Mouse (Mus musculus) midbrain, embryonic 16.5 days (tissue): Measurements from ENCODE around the gene Sox15. TPM values are rescaled to one million over a fixed set of nuclear protein-coding genes. Genes with fewer than 3 reads are reported as not detected.

Experiments
- ATAC-seq: fragments of 200-750 bp; cut with Nextera tagmentation; 2 replicates; pipeline ENCODE4 v1.8.0; 2017; ENCODE audit warnings: moderate TSS enrichment
- H3K27ac ChIP-seq: fragments of 300-500 bp; sonication (generic); 2 replicates; pipeline ENCODE4 v1.5.1; 2014; ENCODE audit warnings: mild to moderate bottlenecking, low read length, mixed read lengths
- H3K27me3 ChIP-seq: fragments of 300-500 bp; sonication (generic); 2 replicates; pipeline ENCODE4 v1.6.1; 2014; ENCODE audit warnings: low read depth, low read length, mixed read lengths; ENCODE audit not compliant: control insufficient read depth, insufficient read depth
- H3K36me3 ChIP-seq: fragments of 300-500 bp; sonication (generic); 2 replicates; pipeline ENCODE4 v1.6.1; 2014; ENCODE audit warnings: mild to moderate bottlenecking, low read length, moderate library complexity, mixed read lengths; ENCODE audit not compliant: control insufficient read depth, insufficient read depth
- H3K4me1 ChIP-seq: fragments of 300-500 bp; sonication (generic); 2 replicates; pipeline ENCODE4 v1.6.1; 2014; ENCODE audit warnings: mild to moderate bottlenecking, low read length, mixed read lengths; ENCODE audit not compliant: control insufficient read depth, insufficient read depth
- H3K4me2 ChIP-seq: fragments of 300-500 bp; sonication (generic); 2 replicates; pipeline ENCODE4 v1.6.1; 2014; ENCODE audit warnings: mild to moderate bottlenecking, low read length, mixed read lengths
- H3K4me3 ChIP-seq: fragments of 300-500 bp; sonication (generic); 2 replicates; pipeline ENCODE4 v1.5.1; 2014; ENCODE audit warnings: low read depth, mild to moderate bottlenecking, low read length, moderate library complexity, mixed read lengths
- H3K9ac ChIP-seq: fragments of 300-500 bp; sonication (generic); 2 replicates; pipeline ENCODE4 v1.6.1; 2014; ENCODE audit warnings: low read depth, low read length, mixed read lengths
- H3K9me3 ChIP-seq: fragments of 300-500 bp; sonication (generic); replicated peaks from 2 replicates; pipeline ENCODE4 v1.6.1; 2014; ENCODE audit warnings: mild to moderate bottlenecking, low read length, mixed read lengths; ENCODE audit not compliant: control insufficient read depth, poor library complexity, severe bottlenecking
- WGBS: fragments of 180-500 bp; shearing (Covaris S2); extraction: QIAGEN DNeasy Blood & Tissue Kit; methylation state at CpG from one replicate; pipeline ENCODE4 v1.1.7; 2014; 5-methylcytosine and 5-hydroxymethylcytosine counted together
- polyA plus RNA-seq: library from polyadenylated mRNA; unstranded; fragments of >200 nt; fragmentation: Nextera tagmentation; extraction: Ambion mirVana; gene quantifications from 2 replicates; pipeline ENCODE4 v1.2.1, GENCODE M21; 2015

Sox15 gene
- polyA plus RNA-seq, 1 experiment from 2014 or later = not detected

DNA sequence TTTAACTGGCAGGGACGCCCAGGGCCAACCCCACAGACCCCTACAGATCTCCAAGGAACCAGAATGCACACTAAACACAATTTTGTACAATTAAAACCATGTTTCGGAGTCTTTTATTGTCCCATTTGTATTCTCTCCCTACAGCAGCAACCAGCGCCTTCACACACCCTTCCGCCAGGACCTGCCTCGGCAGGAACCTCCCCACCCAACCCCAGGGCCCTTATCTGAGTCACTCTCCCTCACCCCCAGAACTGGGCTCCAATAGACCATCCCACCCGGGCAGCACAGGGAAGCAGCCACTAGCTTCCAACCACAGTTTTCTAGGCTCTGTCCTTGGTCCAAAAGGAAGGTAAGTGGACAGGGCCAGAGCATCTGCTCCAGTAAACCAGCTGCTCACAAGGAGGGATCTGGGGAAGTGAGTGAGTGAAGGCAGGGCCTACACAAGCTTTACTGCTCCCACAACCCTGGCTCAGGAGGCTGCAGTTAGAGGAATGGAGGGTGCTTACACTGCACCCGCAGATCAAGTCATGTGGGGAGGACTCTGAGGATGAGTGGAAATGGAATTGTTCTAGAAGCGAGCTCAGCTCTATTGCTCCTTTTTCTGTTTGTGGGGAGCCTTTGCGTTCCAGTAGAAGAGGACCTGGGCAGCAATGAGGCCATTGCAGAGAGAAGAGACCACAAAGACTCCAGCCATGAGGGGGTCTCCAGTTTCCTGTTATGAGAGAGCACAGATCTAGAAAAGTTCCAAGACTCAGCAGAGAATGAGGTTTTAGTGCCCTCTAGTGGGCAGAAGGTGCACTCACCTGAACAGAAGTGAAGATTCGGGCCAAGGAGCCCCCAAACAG lies 1.7 kb downstream of the Sox15 start:
- H3K27me3 ChIP-seq = no peaks in the 10 kb centered on the region
- no peak overlapping the region for H3K4me3 ChIP-seq
- H3K36me3 ChIP-seq = peaks cover 24% of the 10 kb centered on the region
- no peak overlapping the region for H3K4me2 ChIP-seq
- ATAC-seq = no peak
- no peak overlapping the region for H3K9ac ChIP-seq
- no peaks in the 10 kb centered on the region for H3K9me3 ChIP-seq
- no peak overlapping the region for H3K27ac ChIP-seq
- 81% methylated on average over 10 of the region's 10 CpGs for WGBS
- H3K4me1 ChIP-seq = peaks cover 15% of the 10 kb centered on the region

GRCm38 (mm10) chr11:69657462-69657881 lies 2.4 kb downstream of the Sox15 start:
- H3K36me3 ChIP-seq = peaks cover 17% of the 10 kb centered on the region
- ATAC-seq = no peak

GRCm38 (mm10) chr11:69661221-69661881 lies 6.2 kb downstream of the Sox15 start:
- WGBS = 72% methylated on average over 3 of the region's 3 CpGs
- Histone ChIP-seq H3K27ac (peak overlapping the region; percentile 93; the same call in 1 of the 2 replicates), H3K4me2 (peak overlapping the region; percentile 57), H3K36me3 (peaks cover 18% of the 10 kb centered on the region), H3K9me3 (no peaks in the 10 kb centered on the region), H3K4me1 (peaks cover 15% of the 10 kb centered on the region), H3K27me3 (no peaks in the 10 kb centered on the region), H3K9ac (peak overlapping the region; percentile 70), H3K4me3 (peak overlapping the region; percentile 62)
- no peak for ATAC-seq

More at GRCm38 (mm10) chr11:69657462-69657881, 2.4 kb downstream of the Sox15 start:
- Histone ChIP-seq H3K27ac (no peak overlapping the region), H3K4me3 (no peak overlapping the region), H3K4me1 (peaks cover 16% of the 10 kb centered on the region), H3K4me2 (no peak overlapping the region), H3K9ac (no peak overlapping the region), H3K9me3 (no peaks in the 10 kb centered on the region), H3K27me3 (no peaks in the 10 kb centered on the region)
- WGBS = 83% methylated on average over 15 of the region's 15 CpGs

DNA sequence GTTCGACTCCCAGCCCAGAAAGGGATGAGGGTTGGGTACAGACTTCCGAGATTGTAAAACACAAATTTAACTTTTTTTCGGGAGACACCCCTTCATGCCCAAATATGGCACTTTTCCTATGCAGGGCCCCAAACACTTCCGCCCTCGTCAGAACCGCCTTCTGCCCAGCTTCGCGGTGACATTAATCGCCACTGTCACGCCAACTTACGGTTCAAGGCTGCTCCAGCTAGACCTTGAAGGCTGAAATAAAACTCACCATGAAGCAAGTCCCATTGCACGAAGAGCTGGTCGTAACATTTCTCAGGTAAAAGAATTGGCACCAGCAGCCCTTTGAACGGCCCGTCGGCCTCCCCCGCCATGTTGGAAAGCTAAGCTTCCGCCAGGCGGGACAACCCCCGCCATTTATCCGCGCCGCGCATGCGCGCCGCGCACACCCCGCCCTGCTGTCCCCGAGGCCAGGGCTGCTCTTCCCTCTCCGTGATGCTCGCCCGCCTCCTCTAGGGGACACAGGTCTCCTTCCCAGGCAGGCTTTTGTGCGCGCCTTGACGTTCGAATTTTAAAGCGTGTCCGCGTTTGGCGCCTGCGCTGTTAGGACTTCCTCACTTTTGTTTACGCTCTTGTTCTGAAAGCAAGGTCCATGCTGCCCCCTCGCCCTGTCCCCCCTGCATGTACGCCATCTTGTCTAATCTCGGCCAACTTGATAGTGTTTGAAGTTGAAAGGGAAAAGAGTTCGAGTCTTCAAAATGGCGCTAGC lies 7.3 kb downstream of the Sox15 start, which contains the start of gene Mpdu1:
Gene Mpdu1 (minus strand): TSS at position 430 of the 754 bp plus-strand sequence.
- ATAC-seq = peak; percentile 96
- WGBS = under 1% methylated on average over 48 of the region's 48 CpGs
- peak within 1 kb of the TSS; percentile 57 for H3K4me2 ChIP-seq
- peak within 1 kb of the TSS; percentile 93 for H3K27ac ChIP-seq
- H3K9me3 ChIP-seq = no peaks in the 10 kb centered on the region
- H3K4me1 ChIP-seq = peaks cover 15% of the 10 kb centered on the region
- H3K9ac ChIP-seq = peak within 1 kb of the TSS; percentile 70
- peaks cover 17% of the 10 kb centered on the region for H3K36me3 ChIP-seq
- H3K27me3 ChIP-seq = no peaks in the 10 kb centered on the region
- peak within 1 kb of the TSS; percentile 62 for H3K4me3 ChIP-seq

DNA sequence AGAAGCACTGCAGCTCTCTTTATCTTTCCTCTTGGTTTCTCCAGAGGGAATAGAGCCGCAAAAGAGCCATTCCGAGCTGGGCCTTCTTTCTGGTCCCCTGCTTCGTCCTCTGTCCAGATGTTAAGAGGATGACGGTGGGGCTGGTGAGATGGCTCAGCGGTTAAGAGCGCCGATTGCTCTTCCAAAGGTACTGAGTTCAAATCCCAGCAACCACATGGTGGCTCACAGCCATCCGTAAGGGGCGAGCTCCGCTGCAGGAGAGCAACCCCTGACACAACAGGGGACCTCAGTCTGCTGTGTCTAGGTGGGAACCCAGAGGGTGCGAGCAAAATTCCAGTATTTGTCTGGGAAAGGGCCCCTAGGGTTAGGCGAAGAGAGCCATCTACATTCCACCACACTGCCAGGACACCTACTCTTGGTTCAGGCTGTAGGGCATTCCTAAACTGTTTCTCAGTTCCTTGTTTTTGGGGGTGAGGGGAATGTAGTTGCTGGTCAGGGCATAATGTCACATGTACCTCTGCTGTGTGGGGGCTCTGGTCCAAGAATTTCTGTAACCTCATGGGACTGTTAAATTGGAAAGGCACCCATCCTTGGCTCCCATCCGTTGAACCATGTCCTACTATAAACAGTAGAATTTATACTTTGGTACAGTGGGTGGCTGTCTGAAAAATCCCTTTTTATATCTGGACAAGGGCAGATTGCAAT lies 8.0 kb downstream of the Sox15 start:
- Histone ChIP-seq H3K36me3 (peaks cover 17% of the 10 kb centered on the region), H3K27ac (peak overlapping the region; percentile 93), H3K9me3 (no peaks in the 10 kb centered on the region), H3K4me3 (peak overlapping the region; percentile 62), H3K27me3 (no peaks in the 10 kb centered on the region), H3K4me2 (peak overlapping the region; percentile 57), H3K9ac (peak overlapping the region; percentile 58), H3K4me1 (peaks cover 15% of the 10 kb centered on the region)
- ATAC-seq = peak; percentile 23
- 64% methylated on average over 13 of the region's 13 CpGs for WGBS

DNA sequence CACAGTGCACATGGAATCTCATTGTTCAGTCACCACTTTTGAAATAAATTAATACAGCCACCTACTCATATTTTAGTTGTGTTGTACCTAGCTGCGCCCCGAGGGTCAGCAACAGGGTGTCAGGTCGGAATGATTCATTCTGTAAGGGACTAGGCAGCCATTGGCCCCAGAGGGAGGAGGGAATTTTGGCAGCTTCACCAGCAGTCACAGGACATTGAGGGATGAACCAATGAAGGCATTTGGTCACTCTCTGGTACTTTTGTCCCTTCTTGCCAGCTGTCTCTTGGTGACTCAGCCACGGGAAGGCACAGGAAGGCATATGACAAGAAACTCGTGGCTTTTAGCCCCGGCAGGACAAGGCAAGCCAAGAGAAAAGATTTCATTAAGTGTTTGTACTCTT lies 8.7 kb downstream of the Sox15 start:
- ATAC-seq = no peak
- peaks cover 22% of the 10 kb centered on the region for H3K36me3 ChIP-seq
- 93% methylated on average over 6 of the region's 6 CpGs for WGBS
- peaks cover 15% of the 10 kb centered on the region for H3K4me1 ChIP-seq
- H3K27me3 ChIP-seq = no peaks in the 10 kb centered on the region
- H3K4me3 ChIP-seq = no peak overlapping the region
- no peak overlapping the region for H3K4me2 ChIP-seq
- H3K27ac ChIP-seq = peak overlapping the region; percentile 93
- H3K9ac ChIP-seq = no peak overlapping the region
- H3K9me3 ChIP-seq = no peaks in the 10 kb centered on the region

- ATAC-seq = no peak
- Histone ChIP-seq H3K4me2 (no peak overlapping the region), H3K36me3 (peaks cover 28% of the 10 kb centered on the region), H3K9me3 (no peaks in the 10 kb centered on the region), H3K9ac (no peak overlapping the region), H3K27me3 (no peaks in the 10 kb centered on the region), H3K4me3 (no peak overlapping the region), H3K4me1 (peaks cover 24% of the 10 kb centered on the region), H3K27ac (no peak overlapping the region)
- WGBS = 94% methylated on average over 7 of the region's 7 CpGs
Observed at GRCm38 (mm10) chr11:69664841-69665240, 9.7 kb downstream of the Sox15 start.

DNA sequence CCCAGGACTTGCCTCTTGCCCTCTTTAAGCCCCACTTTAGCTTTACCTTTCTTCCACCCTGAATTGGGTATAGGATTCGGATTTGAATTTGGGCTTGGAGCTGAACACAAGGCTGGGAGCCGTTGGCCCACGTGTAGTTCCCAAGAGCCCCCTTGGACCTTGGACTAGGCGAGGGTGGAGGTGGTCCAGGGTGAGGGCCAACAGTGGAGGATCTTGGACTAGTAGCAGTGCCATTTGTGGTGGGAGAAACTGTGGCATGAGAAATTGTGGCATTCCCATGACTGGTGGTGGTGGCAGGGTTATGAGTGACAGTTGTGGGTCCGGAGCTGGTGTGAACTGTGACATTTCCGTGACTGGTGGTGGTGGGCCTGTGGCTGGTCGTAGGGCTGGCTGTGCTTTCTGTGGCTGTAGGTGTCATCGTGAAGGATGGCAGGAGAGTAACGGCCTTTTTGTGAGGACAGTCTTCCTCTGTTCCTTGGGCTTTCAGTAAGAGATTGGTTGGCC lies 10.4 kb downstream of the Sox15 start:
- H3K9me3 ChIP-seq = no peaks in the 10 kb centered on the region
- H3K4me2 ChIP-seq = no peak overlapping the region
- H3K4me1 ChIP-seq = peaks cover 28% of the 10 kb centered on the region
- WGBS = 78% methylated on average over 9 of the region's 9 CpGs
- H3K9ac ChIP-seq = no peak overlapping the region
- H3K27ac ChIP-seq = no peak overlapping the region
- no peak for ATAC-seq
- H3K27me3 ChIP-seq = no peaks in the 10 kb centered on the region
- H3K36me3 ChIP-seq = peaks cover 28% of the 10 kb centered on the region
- H3K4me3 ChIP-seq = no peak overlapping the region
